Mouse (Mus musculus): Measurements from ENCODE around the gene Avpr1b.

DNA sequence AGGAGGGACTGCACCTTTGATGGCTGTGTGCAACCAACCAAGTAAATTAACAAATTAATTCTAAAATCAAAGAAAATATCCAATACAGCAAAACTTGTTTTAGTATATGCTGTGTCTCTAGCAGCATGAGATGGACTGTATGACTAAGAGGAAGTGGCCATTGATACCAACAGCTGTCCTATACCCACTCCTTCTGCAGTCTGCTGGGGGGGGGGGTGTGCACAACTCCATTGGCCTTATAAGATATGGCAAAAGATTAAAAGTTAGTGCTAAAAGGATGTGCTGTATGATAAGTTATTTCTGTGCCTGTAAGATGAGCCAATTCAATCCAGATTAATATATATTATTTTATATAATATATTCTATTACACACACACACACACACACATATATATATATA is 35.5 kb downstream of the Avpr1b start:
- TF ChIP-seq GATA1 (IDR thresholded peaks at IDR 0.05; ENCODE audit: low read length) (no peak), TAL1 (IDR thresholded peaks at IDR 0.05; ENCODE audit: low read length) (no peak)
